Mouse (Mus musculus): ENCODE measurements around the gene Gtf2e1.

Gene Gtf2e1

DNA sequence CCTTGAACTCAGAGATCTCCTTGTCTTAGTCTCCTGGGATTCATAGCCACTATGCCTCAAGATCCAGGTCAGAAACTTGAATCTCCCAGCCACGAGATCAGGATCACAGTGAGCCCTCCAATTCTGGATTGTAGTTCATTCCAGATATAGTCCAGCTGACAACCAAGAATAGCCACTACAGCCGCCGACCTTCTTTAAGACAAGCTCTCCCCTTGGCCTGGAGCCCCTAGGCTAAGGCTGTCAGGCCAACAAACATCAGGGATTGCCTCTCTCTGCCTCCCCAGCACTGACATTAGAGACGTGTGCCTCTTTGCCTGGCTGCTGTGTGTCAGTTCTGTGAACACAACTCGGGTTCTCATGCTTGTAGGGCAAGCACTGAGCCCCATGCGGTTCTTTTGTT is 1.2 kb upstream of the Gtf2e1 start:
- DNase-seq = no peak

DNA sequence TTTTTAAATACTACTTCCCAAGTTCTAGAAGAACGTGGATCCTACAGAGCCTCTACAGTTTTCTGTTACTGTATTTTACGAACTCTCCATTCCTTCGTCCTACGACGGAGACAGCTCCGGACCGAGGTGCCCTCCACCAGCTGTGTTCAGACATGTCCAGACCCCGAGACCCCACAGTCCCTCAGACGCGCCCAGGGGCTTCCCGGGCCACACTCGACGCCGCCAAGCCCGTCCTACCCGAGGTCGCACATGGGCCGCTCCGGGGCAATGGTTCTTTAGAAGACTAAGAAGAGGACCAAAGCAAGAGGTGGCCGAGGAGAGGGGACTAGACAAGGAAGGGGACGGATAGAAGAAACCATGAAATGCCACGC is 364 bp downstream of the Gtf2e1 start:
- DNase-seq = no peak

GRCm38 (mm10) chr16:37533369-37534068 is 6.1 kb downstream of the Gtf2e1 start:
- DNase-seq = no peak

DNA sequence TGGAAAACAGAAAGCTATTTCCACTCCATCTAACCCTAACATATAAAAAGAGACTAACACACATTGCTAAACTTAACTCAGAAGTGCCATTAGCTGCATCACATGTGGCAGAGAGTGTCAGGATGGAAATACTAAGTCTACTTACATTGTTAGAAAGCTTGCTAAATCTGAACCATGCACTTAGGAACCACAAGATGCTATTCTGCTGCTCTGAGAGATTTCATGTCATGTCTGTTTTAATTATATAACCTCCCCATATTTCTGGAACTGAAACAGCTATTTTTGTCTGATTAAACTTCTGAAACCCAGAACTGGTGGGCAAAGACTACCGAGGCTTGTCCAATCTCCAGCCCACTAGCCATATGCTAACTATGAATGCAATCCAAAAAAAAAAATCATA is 7.5 kb downstream of the Gtf2e1 start:
- DNase-seq = no peak

- peak; percentile 28 for DNase-seq
Measured at GRCm38 (mm10) chr16:37530170-37530569, 9.4 kb downstream of the Gtf2e1 start.

DNA sequence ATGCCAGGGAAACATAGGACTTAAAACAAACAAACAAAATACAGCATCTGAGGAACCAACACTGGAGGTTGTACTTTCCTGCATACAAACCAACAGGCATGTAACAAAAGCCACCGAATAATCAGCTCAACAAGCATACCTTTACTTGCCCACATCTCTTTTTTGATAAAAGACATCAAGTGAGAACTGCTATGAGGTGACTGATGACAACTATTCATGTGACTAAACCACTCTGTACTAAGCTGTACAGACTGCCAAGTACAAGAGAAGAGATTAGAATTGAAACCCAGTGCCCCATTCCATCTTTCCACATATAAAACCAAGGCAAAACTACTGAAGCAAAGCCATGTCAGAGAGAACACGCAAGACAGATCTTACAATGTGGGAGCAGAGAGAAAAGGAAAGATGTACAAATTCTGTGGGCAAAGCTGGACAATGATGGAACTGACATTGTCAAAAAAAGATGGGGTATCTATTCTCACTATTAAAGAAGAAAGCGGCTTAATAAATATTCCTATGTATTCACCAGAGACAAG is 12.8 kb downstream of the Gtf2e1 start:
- no peak for DNase-seq

GRCm38 (mm10) chr16:37525121-37525520 is 14.5 kb downstream of the Gtf2e1 start:
- no peak for DNase-seq

GRCm38 (mm10) chr16:37522100-37522697 is 17.4 kb downstream of the Gtf2e1 start:
- DNase-seq = no peak

DNA sequence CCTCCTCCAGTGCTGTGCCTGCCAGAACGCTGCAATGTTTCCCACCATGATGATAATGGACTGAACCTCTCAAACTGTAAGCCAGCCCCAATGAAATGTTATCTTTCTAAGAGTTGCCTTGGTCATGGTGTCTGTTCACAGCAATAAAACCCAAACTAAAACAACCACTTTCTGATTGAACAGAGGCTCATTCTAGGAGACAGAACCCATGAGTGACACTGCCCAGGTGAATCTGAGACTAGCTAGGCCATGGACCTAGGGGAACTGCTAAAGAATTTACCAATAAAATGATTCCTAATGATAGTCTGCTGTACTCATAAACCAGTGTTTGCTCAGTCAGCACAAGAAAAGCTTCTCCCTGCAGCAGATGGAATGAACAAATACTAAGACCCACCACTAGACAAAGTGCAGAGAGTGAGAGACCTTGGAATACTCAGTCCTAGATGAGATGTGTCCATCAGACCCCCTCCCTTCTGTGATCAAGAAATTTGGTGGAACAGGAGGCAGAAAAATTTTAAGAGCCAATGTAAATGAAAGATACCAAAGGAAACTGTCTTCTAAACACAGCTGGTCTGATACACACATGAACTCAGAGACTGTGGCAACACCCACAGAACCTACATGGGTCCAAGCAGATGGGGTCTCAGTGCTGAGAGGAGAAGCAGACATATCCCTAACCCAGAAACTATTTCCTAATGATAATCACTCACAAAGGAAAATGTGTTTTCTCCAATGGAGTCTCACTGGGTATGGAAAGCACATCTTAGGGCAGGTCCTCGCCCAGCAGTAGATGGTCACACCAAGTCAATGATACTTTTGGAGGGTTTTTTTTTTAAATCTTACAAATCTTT is 19.2 kb downstream of the Gtf2e1 start:
- DNase-seq = no peak

DNA sequence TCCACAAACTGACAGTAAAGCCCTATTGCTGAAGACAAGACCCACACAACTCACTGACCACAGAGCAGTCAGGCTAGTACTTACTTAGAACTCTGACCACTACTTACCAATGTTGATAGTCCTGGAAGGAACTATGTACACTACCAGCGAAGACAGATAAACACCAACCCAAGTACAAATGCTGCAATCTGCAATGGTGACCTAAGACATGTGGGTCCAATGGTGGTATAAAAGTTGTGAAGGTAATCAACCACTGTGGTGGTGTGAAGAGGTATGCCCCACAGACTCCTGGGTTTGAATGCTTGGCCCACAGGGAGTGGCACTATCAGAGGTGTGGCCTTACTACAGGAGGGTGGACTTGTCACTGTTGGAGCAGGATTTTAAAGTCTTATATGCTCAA is 19.9 kb downstream of the Gtf2e1 start:
- no peak for DNase-seq

GRCm38 (mm10) chr16:37518662-37519061 is 20.9 kb downstream of the Gtf2e1 start:
- DNase-seq = no peak

DNA sequence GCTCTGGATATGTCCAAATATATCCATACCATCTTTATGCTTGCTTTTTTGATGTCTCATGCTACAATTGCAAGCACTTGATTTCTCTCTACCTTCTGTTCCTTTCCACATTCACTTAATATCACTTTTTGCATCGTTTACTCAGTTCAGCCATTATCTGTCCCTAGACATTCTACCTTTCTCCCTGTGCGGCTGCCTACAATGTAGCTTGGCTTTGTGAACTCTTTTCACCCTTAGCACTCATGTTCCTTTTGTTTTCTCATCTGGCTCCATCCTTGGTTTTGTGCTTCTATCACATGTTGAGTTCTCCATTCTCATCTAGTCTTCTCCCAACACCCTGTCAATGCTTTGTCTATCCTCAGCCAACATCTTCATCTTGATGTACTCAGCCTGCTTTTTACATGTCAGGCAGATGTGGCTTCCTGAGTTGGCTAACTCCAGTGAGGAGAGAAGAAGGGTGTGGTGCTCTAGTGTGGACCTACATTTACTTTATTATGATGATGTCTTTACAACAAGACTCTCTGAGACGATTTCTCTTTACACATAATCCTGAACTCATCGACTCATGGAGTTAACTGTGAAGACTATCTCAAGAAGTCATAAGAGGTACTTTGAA is 21.9 kb downstream of the Gtf2e1 start:
- no peak for DNase-seq

DNA sequence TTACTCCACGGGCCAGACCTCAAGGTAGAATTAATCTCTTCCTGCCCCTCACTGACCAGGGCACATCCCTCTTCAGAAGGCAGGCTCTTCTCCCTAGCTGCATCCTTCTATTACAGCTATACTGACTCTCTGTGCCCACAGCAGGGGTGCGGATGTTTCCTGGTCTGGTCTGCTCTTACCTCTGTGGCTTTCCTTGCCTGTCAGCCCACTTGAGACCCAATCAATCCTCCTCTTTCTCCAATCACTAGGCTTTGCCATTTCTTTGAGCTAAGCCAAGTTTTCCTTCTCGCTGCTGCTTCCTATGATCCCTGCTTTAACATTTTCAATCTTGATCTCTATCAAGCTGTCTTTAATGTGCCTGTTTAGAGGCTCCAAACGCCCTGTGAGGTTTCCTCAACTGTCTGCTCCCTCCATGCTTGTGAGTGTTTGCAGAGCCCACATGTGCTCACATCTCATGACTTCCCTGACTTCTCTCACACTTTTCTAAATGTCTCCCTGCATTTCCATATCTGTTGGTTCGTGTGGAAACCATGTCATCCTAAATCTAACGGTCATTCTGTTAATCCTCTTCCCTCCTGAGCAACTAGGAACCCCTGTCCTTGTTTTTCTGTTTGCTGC is 23.1 kb downstream of the Gtf2e1 start:
- no peak for DNase-seq

DNA sequence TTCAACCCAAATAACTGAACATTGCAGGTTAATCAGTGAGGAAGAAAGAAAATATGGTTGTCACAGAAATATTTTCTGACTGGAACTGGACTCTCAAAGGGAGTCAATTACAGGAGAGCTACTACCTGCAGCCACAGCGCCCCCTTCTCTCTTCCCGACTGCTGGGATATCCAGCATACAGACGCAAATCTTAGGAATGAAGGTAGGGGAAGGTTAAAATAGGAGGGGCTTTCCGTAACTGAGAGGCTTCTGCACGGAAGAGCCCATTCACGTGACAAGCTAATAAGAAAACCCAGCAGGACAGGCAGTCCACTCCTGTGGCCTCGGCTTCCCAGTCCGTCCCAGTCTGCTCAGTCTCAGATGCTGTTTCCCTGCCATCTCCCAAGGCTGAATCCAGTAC is 24.9 kb downstream of the Gtf2e1 start:
- no peak for DNase-seq

- DNase-seq = no peak
Measured at GRCm38 (mm10) chr16:37511489-37511888, 28.1 kb downstream of the Gtf2e1 start.

DNA sequence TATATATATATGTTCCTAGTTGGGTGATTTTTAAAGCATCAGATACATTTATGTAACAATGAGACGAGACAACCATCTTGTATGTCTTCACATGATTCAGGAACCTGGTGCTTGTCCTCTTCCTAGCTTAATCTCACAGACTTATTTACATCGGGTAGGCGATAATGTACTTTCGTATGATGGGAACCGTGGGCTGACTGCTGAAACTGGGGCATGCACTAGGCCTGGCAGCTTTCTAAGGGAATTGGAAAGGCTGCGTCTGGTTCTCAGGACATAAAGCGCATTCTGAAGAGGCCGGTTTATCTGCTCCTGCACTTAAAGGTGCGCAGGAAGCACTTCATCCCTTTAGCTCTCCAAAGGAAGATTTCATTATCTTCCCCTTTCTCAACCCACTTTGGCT is 32.8 kb downstream of the Gtf2e1 start:
- DNase-seq = no peak

DNA sequence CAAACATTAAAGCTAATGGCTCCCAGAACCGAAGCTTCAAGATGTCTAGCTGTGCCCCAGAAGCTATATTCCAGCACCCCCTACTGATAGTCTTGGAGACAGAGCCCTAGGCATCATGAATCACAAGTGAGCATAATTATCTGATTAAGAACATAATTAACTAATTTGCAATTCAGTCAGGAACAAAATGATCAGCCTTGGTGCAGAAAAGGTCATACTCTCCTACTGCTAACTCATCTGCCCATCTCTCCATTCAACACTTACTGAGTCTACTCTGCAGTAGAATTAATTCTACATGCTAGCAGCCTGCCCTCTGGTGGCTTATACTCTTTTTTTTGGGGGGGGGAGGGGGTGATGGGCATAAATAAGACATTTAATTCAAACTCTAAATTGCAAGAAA is 35.1 kb downstream of the Gtf2e1 start:
- no peak for DNase-seq

GRCm38 (mm10) chr16:37498581-37498980 is 41.0 kb downstream of the Gtf2e1 start:
- no peak for DNase-seq

DNA sequence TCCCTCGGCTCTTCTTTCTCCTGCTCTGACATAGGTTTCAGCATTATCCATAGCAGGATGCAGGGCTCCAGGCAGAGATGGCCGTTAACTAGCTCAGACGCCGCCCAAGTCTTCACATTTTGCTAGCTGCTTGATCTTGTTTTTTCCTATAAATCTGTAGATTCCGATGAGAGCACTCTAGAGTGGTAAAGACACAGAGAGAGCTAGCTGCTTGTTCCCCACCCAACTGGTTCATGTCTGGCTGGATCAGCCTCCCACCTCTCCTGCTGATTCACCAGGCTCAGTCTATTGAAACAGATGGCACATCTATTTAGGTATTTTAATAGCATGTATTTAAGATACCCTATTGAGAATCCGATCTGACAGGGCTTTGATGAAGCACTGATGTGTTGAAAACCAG is 44.6 kb downstream of the Gtf2e1 start:
- no peak for DNase-seq

- DNase-seq = no peak
Measured at GRCm38 (mm10) chr16:37486826-37487612, 52.6 kb downstream of the Gtf2e1 start.

DNA sequence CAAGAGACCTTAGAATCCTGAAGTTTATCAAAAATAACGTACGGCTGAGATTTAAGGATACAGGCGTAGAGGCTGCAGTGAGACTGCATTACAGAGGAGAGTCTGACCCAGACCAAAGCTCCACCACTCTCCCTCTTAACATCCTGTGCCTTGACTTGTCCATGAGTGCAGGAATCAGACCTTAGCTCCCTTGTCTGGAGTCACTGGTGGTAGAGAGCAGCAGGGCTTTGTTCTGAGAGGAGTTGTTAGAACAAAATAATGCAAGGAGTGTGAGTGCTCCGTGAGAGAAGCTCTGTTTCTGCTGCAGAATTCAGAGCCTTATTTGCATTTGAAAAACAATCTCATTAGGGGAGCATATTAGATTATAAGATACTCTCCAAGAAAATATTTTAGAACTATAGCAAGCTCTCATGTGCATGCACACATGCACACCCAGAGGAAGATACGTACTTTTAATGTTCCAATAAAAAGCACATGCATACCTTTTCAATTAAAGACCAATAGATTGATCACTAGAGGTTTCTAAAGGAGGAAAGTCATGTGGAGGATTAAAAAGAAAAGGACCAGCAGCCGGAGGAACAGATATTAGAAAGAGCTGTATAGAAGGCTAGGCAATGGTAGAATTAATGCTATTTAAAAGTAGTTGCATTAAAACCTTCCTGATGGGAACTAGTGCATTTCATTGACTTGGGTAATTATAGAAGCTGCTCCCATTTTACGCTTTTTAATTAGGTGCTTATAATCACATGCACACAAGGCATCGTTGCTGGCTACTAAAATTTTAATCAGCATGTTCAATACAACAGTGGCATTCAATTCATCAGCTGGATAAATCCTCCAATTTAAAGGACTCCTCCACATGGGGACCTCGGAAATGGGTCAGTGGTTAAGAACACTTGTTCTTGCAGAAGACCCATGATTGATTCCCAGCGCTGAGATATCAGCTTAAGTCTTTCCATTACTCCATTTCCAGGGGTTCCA is 61.0 kb downstream of the Gtf2e1 start:
- no peak for DNase-seq
